Mouse (Mus musculus) spleen, postnatal 36 days (tissue): Measurements from ENCODE around the gene Elf2.
"Not testable (repeated sequence)": the region's sequence is repeated elsewhere in the genome, so short reads cannot be mapped to it uniquely, and the experiment has no call there.

Source experiments
- DNase-seq, 2 experiments: peaks; one replicate each; pipeline ENCODE4 v3.0.0; 2022; ENCODE audit warnings: low spot score in 2 of 2, mixed read lengths in 1 of 2

The Elf2 gene

DNA sequence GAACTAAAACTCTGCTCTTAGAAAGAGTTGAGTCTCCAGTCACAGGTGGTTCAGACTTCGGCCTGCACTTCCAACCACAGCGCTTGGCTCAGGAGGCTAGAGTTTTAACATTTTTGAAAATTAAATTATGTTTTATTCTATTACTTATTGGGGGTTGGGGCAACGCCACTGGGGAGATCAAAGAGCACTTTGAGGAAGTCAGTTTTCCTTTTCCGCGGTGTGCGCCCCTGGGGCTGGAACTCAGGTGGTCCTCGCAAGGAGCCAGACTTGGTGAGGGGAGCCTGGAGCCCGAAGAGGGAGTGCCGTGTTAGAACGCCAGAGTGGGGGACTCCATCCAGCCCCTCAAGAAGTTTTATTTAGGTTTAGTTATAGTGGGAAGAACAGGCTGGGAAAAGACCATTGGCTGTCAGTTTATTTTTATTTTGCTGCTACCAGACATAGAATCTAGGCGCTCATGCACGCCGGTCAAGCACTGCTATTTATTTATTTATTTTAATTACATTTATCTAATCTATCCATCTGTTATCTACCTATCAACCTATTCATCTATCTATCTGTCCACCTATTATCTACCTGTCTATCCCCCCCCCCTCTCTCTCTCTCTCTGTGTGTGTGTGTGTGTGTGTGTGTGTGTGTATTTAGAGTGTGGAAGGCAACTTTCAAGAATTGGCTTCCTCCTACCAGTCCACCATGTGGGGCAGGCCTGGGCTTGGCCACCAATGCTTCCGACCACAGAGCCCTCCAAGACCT is 19.3 kb upstream of the Elf2 start:
- no peak for DNase-seq

DNA sequence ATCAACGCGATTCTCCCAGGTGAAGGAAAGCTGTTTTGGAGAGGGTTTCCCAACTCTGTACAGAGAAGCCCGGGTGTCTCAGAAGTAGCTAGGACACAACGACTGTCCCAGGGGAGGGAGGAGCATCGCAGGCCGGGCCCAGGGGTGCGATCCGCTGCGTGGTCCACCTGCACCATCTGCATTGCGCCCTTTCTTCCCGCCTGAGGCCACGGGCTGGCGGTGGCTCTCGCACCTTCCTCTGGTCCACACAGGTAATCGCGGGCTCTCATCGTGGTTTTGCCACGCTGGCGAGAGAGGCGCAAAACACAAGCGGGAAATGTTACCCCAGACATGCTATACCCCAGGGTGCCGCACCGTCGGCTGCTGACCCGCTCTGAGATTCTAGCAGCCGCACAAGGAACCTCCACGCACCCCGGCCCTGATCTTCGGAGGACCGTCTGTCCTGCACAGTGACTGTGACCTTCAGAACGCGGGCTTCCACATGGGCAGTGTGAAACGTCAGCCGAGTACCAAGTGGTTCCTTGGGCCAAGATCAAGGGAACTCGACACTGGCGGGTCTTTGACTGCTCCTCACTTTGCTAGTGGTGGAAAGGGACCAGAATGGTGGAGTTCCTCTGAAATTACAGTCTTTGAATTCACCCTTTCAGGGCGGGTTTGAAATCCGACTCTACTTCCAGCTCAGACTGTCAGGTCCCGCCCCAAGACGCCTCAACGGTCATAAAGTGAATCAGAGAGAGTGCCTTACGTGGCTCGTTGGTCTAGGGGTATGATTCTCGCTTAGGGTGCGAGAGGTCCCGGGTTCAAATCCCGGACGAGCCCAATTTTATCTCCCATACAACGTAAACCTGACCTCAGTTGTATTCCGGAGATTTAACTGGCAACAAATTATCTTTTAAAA is 18.4 kb upstream of the Elf2 start:
- DNase-seq, result peak; percentile 81 to 84

DNA sequence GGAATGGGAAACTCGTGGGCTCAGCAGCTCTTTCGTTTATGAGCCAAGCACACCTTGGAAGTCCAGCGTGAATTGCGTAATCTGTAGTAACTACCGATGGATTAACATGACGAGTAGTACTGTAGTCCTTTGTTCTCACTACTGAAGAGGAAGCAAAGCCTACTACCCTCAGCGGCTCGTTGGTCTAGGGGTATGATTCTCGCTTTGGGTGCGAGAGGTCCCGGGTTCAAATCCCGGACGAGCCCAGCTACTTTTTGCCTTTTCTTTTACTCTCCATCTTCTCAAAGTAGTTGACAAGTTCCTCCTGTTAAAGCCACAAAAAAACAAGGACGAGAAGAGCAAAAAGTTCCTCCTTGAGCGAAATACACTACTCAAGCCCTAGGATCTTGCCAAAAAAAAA is 17.7 kb upstream of the Elf2 start:
- peak; percentile 75 to 86 for DNase-seq

DNA sequence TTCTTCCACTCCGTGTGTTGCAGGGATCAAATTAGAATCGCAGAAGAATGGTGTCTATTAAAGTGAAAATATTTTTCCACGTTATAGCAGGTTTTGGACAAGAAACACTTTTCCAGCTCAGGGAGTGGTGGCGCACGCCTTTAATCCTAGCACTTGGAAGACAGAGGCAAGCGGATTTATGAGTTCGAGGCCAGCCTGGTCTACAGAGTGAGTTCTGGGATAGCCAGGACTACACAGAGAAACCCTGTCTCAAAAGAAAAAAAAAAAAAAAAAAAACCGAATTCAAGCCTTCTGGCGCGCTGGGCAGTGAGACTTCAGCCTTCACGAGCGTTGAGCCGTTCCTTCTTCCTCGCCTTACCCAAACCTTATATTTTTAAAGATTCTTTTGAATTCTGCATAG is 17.2 kb upstream of the Elf2 start:
- DNase-seq, result no peak

DNA sequence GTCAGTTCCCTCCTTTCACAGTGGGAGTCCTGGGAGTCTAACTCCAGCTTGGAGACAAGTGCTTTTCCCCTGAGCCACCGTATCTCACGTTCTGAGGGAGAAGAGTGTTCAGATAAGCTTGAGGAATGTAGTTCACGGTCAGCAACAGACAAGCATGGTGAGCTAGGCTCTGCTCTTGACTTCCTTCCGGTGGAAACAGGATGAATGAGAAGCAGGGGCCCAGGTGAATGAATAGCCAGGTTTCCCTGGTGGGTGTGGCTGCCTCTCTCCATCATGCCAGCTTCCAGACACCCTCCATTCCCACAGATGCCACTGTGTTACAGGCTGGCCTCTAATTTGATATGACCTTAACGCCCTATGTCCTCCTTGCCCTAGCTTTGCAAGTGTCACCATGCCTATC is 16.6 kb upstream of the Elf2 start:
- no peak for DNase-seq

DNA sequence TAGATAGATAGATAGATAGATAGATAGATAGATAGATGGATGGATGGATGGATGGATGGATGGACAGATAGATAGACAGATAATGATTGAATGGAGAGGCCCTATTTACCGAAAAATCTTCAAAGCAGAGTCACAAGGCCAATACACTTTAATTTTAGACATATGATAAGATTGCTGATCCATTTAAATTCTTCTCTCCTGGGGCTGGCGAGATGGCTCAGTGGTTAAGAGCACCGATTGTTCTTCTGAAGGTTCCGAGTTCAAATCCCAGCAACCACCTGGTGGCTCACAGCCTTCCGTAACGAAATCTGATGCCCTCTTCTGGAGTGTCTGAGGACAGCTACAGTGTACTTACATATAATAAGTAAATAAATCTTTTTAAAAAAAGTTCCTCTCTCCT is 14.5 kb upstream of the Elf2 start:
- not testable (repeated sequence) for DNase-seq

DNA sequence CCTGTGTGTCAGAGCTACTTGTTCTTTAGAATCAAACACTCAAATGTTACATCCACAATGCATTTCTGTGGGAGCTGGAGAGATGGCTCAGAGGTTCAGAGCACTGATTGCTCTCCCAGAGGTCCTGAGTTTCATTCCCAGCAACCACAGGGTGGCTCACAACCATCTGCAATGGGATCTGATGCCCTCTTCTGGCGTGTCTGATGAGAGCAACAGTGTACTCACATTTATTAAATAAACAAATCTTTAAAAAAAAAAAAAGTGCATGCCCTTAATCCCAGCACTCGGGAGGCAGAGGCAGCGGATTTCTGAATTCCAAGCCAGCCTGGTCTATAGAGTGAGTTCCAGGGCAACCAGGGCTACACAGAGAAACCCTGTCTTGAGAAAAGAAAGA is 13.6 kb upstream of the Elf2 start:
- DNase-seq, result no peak

DNA sequence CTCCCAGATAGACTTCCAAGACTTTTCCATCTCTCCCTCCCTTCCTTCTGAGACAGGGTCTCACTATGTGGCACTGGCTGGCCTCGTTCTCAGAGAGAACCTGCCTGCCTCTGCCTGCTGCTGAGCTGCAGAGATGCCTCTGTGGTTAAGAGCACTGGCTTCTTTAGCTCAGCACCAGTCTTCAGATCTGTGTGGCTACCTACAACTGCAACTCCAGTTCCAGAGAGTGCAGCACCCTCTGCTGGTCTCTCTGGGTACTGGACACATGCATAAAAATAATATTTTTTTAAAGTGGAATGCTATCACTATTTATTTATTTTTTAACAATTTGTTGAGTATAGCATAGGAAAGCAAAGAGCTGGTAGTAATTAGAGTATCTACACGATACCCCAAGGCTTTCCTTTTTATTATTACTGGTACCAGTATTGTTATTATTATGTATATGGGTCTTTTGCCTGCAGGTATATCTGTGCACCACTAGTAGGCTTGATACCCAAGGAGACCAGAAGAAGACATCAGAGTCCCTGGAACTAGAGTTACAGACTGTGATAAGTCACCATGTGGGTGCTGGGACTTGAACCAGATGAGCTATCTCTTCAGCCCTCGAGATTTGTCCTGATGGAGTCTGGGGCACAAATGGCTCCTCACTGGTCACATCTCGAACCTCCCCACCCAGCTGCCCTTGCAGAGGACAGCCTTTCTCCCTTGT is 13.0 kb upstream of the Elf2 start:
- peak; percentile 46 to 48 for DNase-seq

DNA sequence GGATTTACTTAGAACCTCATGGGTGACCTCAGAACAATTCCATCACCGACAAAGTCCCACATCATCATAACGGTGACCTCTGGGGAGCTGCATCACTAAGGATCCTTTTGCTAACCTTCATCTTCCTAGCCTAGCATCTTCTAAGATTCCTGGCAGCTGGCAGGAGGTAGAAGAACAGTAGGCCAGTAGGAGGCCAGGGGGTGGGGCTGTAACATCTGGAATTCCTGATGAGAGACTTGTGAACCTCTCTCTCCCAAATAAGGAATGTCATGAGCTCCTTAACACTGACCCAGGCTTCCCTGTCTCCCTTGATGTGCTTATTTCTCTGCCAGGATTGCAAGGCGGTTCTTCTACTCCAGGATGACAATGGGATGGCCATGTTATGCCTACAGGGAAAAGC is 10.3 kb upstream of the Elf2 start:
- DNase-seq, result no peak

DNA sequence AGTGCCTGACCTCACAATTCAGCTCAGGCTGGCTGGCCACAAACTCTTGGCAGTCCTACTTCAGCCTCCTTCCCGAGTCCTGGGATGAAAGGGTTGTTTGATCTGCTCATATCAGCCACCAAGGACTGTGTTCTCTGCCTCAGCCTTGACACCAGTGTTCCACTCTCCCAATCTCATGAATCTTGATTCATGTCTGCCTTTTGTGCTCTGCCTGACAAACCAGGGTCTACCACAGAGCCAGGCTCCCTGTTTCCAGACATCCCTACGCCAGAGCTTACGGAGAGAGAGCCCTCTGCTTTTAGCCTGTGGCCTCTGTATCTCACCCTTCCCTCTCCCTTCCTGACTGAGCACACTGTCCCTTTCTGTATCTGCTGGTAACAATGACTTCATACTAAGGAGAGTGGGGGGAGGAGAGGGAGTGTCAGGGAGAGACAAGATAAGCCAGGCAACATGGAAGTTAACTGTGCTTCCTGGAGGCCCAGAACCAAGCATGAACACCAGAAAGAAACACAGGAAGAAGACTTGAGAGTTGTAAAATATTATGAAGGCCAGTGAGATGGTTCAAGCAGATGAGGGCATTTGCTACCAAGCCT is 8.3 kb upstream of the Elf2 start:
- no peak for DNase-seq

DNA sequence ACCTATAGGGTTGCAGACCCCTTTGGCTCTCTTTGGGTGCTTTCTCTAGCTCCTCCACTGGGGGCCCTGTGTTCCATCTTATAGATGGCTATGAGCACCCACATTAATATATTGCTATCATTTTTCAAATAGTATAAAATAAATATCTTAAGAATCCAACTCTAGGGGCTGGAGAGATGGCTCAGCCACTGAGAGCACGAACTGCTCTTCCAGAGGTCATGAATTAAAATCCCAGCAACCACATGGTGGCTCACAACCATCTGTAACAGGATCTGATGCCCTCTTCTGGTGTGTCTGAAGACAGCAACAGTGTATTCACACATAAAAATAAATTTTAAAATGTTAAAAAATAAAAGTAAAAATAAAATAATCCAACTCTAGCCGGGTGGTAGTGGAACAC is 4.6 kb upstream of the Elf2 start:
- DNase-seq, result not testable (repeated sequence)

DNA sequence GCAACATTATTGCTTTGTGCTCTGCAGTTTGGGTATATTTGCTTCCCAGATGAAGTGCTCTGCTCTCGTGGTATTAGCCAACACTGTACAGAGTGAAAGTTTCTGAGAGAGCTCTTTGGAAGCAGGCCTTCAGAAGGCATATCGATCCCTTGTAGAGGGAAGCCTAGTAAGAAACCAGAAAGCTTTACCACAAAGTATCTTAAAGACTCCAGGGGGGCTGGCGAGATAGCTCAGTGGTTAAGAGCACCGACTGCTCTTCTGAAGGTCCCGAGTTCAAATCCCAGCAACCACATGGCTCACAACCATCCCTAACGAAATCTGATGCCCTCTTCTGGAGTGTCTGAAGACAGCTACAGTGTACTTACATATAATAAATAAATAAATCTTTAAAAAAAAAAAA is 3.7 kb upstream of the Elf2 start:
- not testable (repeated sequence) for DNase-seq

DNA sequence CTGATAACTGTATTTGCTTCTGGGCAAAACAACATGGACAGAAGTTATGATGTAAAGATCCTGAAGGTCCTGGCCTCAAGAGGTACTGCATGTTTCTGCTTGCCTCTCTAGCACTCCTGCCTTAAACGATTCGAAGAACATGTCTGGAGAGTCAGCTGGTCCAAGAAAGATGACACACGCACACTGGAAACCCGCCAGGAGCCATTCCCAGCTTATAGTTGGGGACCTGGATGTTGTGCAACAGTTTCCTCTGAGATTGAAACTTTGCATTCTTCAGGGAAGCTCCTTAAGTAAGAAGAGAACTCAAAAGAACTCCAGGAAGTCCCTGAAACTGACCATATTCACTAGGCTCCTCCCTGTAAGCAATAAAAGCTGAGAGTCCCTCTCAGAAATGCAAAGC is 2.8 kb upstream of the Elf2 start:
- DNase-seq, result no peak

DNA sequence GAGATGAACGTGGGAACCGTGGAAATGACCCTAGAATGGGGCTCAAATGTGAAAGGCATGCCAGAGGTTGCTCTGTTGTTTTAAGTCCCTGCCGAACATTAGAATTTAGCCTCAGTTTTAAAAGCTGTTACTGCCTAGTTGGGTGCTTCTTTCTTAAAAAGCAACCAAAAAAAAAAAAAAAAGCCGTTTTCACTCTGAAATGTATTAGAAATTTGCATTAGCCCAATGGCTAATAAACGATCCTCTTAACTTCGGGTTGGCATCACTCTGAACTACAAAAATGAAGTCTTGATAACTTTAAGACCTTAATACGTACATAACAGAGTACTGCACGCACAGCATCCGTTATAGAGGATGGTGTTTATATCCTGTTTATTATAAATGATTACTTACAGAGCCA is 1.7 kb upstream of the Elf2 start:
- no peak for DNase-seq

DNA sequence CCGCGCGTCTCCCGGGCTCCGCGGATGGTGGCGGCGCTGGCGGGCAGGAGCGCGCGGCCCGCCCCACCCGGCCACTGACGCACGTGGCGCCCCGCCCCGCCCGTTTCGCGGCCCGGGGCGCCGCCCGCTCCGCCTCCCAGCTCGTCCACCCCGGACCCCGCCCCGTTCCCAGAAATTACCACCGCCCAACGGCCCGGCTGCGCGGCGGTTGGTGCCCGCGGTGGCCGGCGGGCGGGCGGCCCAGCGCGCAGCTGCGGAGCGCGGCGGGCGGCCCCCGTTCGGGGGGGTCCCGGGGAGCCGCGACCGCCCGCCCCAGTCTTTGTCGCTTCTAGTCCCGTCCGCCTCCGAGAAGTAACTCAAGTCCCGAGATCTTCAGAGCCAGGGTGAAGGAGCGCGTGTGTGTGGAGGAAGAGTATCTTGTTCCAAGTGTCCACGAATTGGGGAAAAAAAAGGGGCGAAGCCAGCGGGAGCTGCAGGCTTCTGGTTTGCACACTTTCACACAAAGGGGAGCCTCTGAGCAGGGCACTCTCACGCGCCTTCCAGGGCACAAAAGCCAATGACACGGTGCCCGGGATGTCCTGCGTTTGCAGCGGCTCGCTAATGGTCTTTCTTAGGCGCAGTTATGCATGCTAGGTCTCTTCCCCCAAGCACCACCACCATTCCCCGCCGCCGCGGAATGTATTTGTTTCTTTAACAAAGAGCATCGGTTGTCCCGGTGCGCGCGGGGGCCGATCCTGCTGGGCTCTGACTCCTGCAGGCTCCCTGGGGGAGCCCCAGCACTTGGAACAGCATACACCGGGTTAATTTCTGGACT is 1.0 kb upstream of the Elf2 start:
- DNase-seq, result peak; percentile 81 to 84

DNA sequence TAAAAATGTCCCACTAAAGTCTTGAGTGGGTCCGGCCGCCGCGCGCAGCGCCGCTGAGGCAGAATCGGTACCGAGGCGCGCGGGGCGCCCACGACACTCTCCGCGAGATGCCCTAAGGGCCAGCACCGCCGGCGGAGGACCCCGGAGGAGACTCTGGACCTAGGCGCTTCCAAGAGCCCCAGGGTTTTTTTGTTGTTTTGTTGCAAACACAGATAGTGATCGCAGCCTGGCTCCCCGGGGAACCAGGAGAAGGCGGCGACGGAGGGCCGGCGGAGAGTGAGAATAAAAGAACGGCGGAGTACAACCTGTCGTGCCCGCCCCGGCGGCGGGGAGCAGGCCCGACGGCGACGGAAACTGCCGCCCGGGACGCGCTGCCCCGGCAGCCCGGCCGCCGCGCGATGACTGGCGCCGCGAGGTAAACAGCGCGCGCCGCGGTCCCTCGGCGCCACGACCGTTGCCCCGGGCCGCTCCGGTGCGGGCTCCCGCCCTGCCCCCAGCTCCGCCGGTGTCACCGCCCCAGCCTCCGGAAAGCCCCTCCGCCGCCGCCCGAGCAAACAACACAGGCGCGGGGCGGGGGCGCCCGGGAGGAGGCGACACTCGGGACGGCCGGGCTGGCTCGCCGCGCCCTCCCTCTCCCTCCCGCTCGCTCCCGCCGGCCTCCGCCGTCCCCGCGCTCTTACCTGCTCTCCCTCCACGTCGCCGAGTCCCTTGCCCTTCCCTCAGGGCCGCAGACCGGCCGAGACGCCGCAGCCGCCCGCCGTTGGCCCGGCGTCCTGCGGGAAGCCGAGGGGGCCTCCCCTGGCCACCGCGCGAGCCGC is 520 bp downstream of the Elf2 start:
- DNase-seq, result peak; percentile 56 to 63

DNA sequence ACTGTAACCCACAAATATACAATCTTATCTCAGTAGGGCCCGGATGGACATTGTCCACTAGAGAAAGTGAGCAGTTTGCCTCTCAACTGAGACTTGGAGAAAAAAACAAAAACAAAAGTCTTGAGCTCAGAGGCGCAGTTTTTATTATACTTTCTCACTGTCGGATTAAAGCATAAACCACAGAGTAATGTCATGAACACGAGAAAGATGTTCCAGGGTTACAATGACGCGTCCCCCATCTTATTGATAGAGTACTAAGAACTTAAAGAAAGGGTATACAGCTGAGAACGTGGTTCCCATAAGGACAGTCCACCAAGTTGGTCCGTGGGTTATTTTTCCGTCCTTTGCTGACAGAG is 1.1 kb downstream of the Elf2 start:
- DNase-seq, result no peak

DNA sequence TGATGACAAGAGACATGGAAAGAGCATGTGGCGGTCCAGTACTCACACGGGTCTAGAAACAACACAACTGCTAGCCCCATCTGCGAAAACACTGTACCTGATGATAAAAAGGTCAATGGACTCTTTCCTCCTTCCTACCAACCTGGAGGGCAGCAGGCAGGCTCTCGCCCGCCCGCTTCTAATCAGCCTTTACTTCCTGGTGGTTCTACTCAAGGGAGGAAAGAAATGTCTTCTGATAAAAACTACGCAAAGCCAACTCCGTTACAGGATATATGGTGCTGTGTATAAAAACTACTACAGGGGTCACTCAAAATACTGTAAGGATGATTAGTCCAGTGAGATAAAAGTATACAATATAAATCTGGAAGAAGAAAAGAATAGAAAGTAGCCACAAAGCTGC is 5.1 kb downstream of the Elf2 start:
- DNase-seq, result no peak

DNA sequence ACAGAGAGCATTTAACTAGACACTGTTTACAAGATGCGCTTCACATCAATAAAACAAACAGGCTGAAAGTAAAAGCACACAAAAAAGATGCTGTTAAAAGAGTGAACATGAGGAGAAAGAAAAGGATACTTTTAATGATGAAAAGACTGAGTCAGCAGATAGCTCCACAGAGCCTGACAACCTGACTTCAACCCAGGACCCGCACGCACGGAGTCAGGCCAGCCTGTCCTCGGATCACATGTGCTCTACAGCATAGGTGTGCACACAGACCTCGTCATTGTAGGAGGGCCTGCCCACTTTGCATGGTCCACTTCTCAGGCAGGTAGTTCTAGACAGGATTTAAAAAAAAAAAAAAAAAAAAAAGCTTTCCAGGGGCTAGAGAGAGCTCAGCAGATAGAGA is 6.5 kb downstream of the Elf2 start:
- no peak for DNase-seq

DNA sequence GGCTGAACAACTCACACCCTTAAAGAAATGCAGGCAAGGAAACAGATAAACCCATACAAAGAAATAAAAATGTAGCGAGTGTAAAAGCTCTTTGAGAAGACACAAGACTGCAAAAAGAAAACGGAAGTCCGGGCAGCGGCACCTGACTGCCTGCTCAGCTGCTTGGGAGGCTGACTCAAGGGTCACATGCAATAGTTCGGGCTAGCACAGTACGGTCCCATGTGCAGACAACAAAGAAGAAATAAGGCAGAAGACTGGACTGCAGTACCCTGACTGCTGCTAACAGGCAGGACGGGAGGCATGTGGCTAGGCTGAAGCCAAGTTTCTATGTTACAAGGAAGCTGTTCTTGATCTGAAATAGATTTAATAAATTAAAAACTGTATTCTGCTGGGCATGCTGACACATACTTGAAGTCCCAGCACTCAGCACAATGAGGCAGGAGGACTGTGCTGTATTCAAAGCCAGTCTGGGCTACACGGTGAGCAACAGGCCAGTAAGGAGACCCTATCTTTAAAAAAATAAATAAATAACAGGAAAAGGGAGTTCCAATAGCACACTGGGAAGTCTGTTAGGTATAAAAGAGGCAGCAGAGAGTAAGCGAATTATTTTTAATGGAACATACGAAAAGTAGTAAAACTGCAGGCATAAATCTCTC is 7.1 kb downstream of the Elf2 start:
- DNase-seq, result peak; percentile 61 to 65
